ENCODE assay signal across 16 mouse cellular contexts in the genomic region with DNA sequence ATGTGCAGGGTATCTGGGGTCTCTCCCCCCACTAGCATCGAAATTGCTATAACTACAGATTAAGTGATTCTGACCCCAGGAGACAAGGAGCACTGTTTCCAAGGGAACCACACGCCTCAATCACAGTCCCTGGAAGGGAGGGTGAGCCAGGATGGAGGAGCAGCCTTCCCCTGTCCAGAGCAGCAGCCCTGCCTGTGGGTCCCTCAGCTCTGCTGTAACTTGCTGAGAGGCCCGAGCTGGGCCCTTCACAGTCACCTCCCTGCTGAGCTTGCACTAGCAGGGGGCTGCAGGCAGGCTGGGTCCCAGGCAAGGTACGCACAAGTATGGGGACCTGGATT.
DNase-seq lines count a peak whose midpoint lies in the region; ATAC-seq lines count a peak whose summit lies in the region.
"Had no signal": no experiment of that assay in that cellular context is flagged by ENCODE, and none has a peak within 500 bp of the region (broad histone marks: within the 10 kb centered on the region; RNA-seq: fewer than 3 reads in every experiment).

No protein-coding gene starts in this region.

- H3K9me3 ChIP-seq in neural tube, embryonic 11.5 days (ENCODE audit: control insufficient read depth, low read length): no peaks in the 10 kb centered on the region
- no peaks in the 10 kb centered on the region for H3K9me3 ChIP-seq in forebrain, embryonic 15.5 days
- H3K9me3 ChIP-seq in midbrain, embryonic 12.5 days: no peaks in the 10 kb centered on the region
- H3K9me3 ChIP-seq: heart, embryonic 13.5 days; kidney, embryonic 15.5 days; limb, embryonic 12.5 days; megakaryocyte, embryonic 14.5 days had no signal

- peak; percentile 43 for DNase-seq in neural tube, embryonic 11.5 days (ENCODE audit: low spot score)
- DNase-seq in neural tube, embryonic 10.5 days (ENCODE audit: extremely low spot score, low spot score): no peak
- DNase-seq in retina, postnatal 1 day: peak; percentile 62
- no peak for DNase-seq in left cerebral cortex, adult 18-20 months (ENCODE audit: low spot score in 2 of 2)
- no peak for DNase-seq in cerebellum, adult 9-10 months
- no peak for DNase-seq in B cell, adult 2 months
- DNase-seq: cerebellum, postnatal 14 days; gastrocnemius, postnatal 10 days; lung, adult 18-20 months had no signal

- H3K36me3 ChIP-seq in neural tube, embryonic 11.5 days (ENCODE audit: control insufficient read depth, insufficient read depth, low read length): no peaks in the 10 kb centered on the region
- H3K36me3 ChIP-seq in forebrain, embryonic 15.5 days: no peaks in the 10 kb centered on the region
- H3K36me3 ChIP-seq in midbrain, embryonic 12.5 days: no peaks in the 10 kb centered on the region
- H3K36me3 ChIP-seq: heart, embryonic 13.5 days; kidney, embryonic 15.5 days; limb, embryonic 12.5 days had no signal

- 37% methylated on average over 4 of the region's 4 CpGs for WGBS in neural tube, embryonic 11.5 days
- 17% methylated on average over 4 of the region's 4 CpGs for WGBS in forebrain, embryonic 15.5 days
- WGBS in midbrain, embryonic 12.5 days: 22% methylated on average over 4 of the region's 4 CpGs

- H3K27ac ChIP-seq in neural tube, embryonic 11.5 days (ENCODE audit: low read depth, low read length): no peak overlapping the region
- H3K27ac ChIP-seq in forebrain, embryonic 15.5 days (replicated peaks): peak overlapping the region; percentile 59
- H3K27ac ChIP-seq in midbrain, embryonic 12.5 days (replicated peaks): peak overlapping the region; percentile 73
- H3K27ac ChIP-seq: heart, embryonic 13.5 days; limb, embryonic 12.5 days; stomach, postnatal 0 days had no signal

- 0 out of 2 replicates have a peak, but pooled peaks have one; percentile 58 for ATAC-seq in neural tube, embryonic 11.5 days (ENCODE audit: insufficient read depth, low FRiP score, low TSS enrichment)
- ATAC-seq in forebrain, embryonic 15.5 days (replicated peaks): peak; percentile 85
- ATAC-seq in midbrain, embryonic 12.5 days (ENCODE audit: low FRiP score, low read depth): peak; percentile 86

- no peaks in the 10 kb centered on the region for H3K27me3 ChIP-seq in neural tube, embryonic 11.5 days (ENCODE audit: control insufficient read depth, insufficient read depth, low read length)
- H3K27me3 ChIP-seq in forebrain, embryonic 15.5 days: no peaks in the 10 kb centered on the region
- H3K27me3 ChIP-seq in midbrain, embryonic 12.5 days: no peaks in the 10 kb centered on the region
- H3K27me3 ChIP-seq: heart, embryonic 13.5 days; limb, embryonic 12.5 days had no signal

- no peak overlapping the region for H3K4me2 ChIP-seq in neural tube, embryonic 11.5 days (ENCODE audit: low read depth)
- peak overlapping the region; percentile 24 for H3K4me2 ChIP-seq in forebrain, embryonic 15.5 days (replicated peaks)
- 0 out of 2 replicates have a peak overlapping the region, but pooled peaks have one; percentile 17 for H3K4me2 ChIP-seq in midbrain, embryonic 12.5 days (replicated peaks)
- H3K4me2 ChIP-seq: heart, embryonic 13.5 days; limb, embryonic 12.5 days had no signal

- no peak overlapping the region for H3K9ac ChIP-seq in neural tube, embryonic 11.5 days (ENCODE audit: low read length)
- H3K9ac ChIP-seq in forebrain, embryonic 15.5 days (replicated peaks): 0 out of 2 replicates have a peak overlapping the region, but pooled peaks have one; percentile 10
- 0 out of 2 replicates have a peak overlapping the region, but pooled peaks have one; percentile 2 for H3K9ac ChIP-seq in midbrain, embryonic 12.5 days (replicated peaks)
- H3K9ac ChIP-seq: heart, embryonic 13.5 days; kidney, embryonic 15.5 days; limb, embryonic 12.5 days had no signal

- no peak overlapping the region for H3K4me3 ChIP-seq in neural tube, embryonic 11.5 days (ENCODE audit: low read depth, low read length)
- no peak overlapping the region for H3K4me3 ChIP-seq in forebrain, embryonic 15.5 days
- no peak overlapping the region for H3K4me3 ChIP-seq in midbrain, embryonic 12.5 days
- H3K4me3 ChIP-seq: heart, embryonic 13.5 days; kidney, embryonic 15.5 days; limb, embryonic 12.5 days; megakaryocyte, embryonic 14.5 days had no signal

- peaks cover 4% of the 10 kb centered on the region; the same call in 1 of the 2 replicates for H3K4me1 ChIP-seq in neural tube, embryonic 11.5 days (ENCODE audit: control insufficient read depth, insufficient read depth, low read length)
- H3K4me1 ChIP-seq in forebrain, embryonic 15.5 days: peaks cover 28% of the 10 kb centered on the region
- peaks cover 31% of the 10 kb centered on the region for H3K4me1 ChIP-seq in midbrain, embryonic 12.5 days
- H3K4me1 ChIP-seq: megakaryocyte, embryonic 14.5 days had no signal

Comparison
In these comparisons a context has a peak if more than half of its experiments do, and no peak if none do; other contexts are left out.
1. DNase-seq: peak in neural tube, embryonic 11.5 days (single experiment) and retina, postnatal 1 day (single experiment); none in neural tube, embryonic 10.5 days (single experiment), left cerebral cortex, adult 18-20 months (0 of 2), cerebellum, adult 9-10 months (single experiment) and B cell, adult 2 months (0 of 2).
2. Peak in every context shown above with its lines, with median percentiles within 50 percentile points of each other: ATAC-seq.